Mouse (Mus musculus): ENCODE measurements around the gene Arhgap27. TPM values are rescaled to one million over a fixed set of nuclear protein-coding genes. Genes with fewer than 3 reads are reported as not detected.
A peak's percentile ranks its signal among the peaks of the same experiment; 100 is the strongest.

The Arhgap27 gene
- polyA plus RNA-seq, 1 experiment, result 47.3 TPM

GRCm38 (mm10) chr11:103364335-103364734 lies 843 bp upstream of the Arhgap27 start:
- Histone ChIP-seq H3K27ac (ENCODE audit: control insufficient read depth, insufficient read depth, low read depth, low read length, poor library complexity) (no peak overlapping the region), H3K4me3 (replicated peaks; ENCODE audit: control insufficient read depth, low read depth, low read length) (no peak overlapping the region), H3K4me1 (ENCODE audit: control insufficient read depth, insufficient read depth, low read length) (peaks cover 1% of the 10 kb centered on the region; the same call in 1 of the 2 replicates)
- TF ChIP-seq POLR2A (IDR thresholded peaks at IDR 0.05; ENCODE audit: borderline replicate concordance, control insufficient read depth, low read depth, low read length) (no peak), CTCF (IDR thresholded peaks at IDR 0.05; ENCODE audit: control insufficient read depth, insufficient read depth, low read length) (no peak)
- whole genome bisulfite sequencing, result 37% methylated on average over 5 of the region's 5 CpGs

- Histone ChIP-seq H3K4me3 (replicated peaks; ENCODE audit: control insufficient read depth, low read depth, low read length) (peak overlapping the region; percentile 52), H3K27ac (ENCODE audit: control insufficient read depth, insufficient read depth, low read depth, low read length, poor library complexity) (peak overlapping the region; percentile 76), H3K4me1 (ENCODE audit: control insufficient read depth, insufficient read depth, low read length) (peaks cover 1% of the 10 kb centered on the region; the same call in 1 of the 2 replicates)
- TF ChIP-seq CTCF (IDR thresholded peaks at IDR 0.05; ENCODE audit: control insufficient read depth, insufficient read depth, low read length) (no peak), POLR2A (IDR thresholded peaks at IDR 0.05; ENCODE audit: borderline replicate concordance, control insufficient read depth, low read depth, low read length) (no peak)
- WGBS, result under 1% methylated on average over 33 of the region's 33 CpGs
Observed at GRCm38 (mm10) chr11:103362521-103363181, 841 bp downstream of the Arhgap27 start.

GRCm38 (mm10) chr11:103362054-103362432 lies 1.4 kb downstream of the Arhgap27 start:
- TF ChIP-seq CTCF (IDR thresholded peaks at IDR 0.05; ENCODE audit: control insufficient read depth, insufficient read depth, low read length), result no peak
- TF ChIP-seq POLR2A (IDR thresholded peaks at IDR 0.05; ENCODE audit: borderline replicate concordance, control insufficient read depth, low read depth, low read length), result no peak
- 4% methylated on average over 13 of the region's 13 CpGs for WGBS
- Histone ChIP-seq H3K4me1 (ENCODE audit: control insufficient read depth, insufficient read depth, low read length) (peaks cover 3% of the 10 kb centered on the region; the same call in 1 of the 2 replicates), H3K4me3 (replicated peaks; ENCODE audit: control insufficient read depth, low read depth, low read length) (peak overlapping the region; percentile 52), H3K27ac (ENCODE audit: control insufficient read depth, insufficient read depth, low read depth, low read length, poor library complexity) (no peak overlapping the region)

DNA sequence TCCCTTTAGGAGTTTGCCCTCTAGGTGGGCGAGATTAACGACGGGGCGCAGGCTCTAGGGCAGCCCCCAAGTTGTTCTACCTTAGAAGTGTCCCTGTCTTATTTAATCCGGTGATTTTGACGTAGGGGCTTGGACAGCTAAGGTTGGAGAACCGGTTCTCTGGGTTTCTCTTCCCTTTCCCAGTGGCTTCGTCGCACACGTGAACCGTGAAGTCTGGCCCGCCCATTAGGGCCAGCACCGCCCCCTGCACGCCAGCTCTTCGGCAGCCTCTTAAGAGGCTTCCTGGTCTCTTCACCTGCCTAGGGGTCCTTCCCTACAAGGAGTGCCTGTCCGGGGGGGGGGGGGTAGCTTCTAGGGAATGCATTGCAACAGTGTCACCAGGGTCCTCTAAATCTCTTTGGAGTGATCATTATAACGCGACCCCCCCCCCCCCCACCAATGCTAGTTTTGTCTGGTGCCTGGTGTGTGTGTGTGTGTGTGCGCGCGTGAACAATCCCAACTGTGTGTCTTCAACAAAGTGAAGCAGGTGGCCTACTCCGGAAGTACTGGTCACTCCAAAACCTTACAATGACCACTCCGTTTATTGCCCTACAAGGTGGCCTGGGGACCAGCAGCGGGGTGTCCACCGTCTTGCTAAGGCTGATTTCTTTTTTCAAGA lies 2.0 kb downstream of the Arhgap27 start:
- Histone ChIP-seq H3K4me3 (replicated peaks; ENCODE audit: control insufficient read depth, low read depth, low read length) (peak overlapping the region; percentile 20), H3K27ac (ENCODE audit: control insufficient read depth, insufficient read depth, low read depth, low read length, poor library complexity) (0 out of 2 replicates have a peak overlapping the region, but pooled peaks have one; percentile 19), H3K4me1 (ENCODE audit: control insufficient read depth, insufficient read depth, low read length) (peaks cover 5% of the 10 kb centered on the region; the same call in 1 of the 2 replicates)
- WGBS, result 11% methylated on average over 25 of the region's 25 CpGs
- TF ChIP-seq CTCF (IDR thresholded peaks at IDR 0.05; ENCODE audit: control insufficient read depth, insufficient read depth, low read length) (no peak), POLR2A (IDR thresholded peaks at IDR 0.05; ENCODE audit: borderline replicate concordance, control insufficient read depth, low read depth, low read length) (no peak)

GRCm38 (mm10) chr11:103360661-103361081 lies 2.8 kb downstream of the Arhgap27 start:
- peaks cover 5% of the 10 kb centered on the region; the same call in 1 of the 2 replicates for H3K4me1 ChIP-seq (ENCODE audit: control insufficient read depth, insufficient read depth, low read length)
- 11% methylated on average over 48 of the region's 48 CpGs for WGBS
- peak overlapping the region; percentile 72 for H3K27ac ChIP-seq (ENCODE audit: control insufficient read depth, insufficient read depth, low read depth, low read length, poor library complexity)

GRCm38 (mm10) chr11:103359841-103360641 lies 3.5 kb downstream of the Arhgap27 start:
- Histone ChIP-seq H3K4me3 (replicated peaks; ENCODE audit: control insufficient read depth, low read depth, low read length) (peak overlapping the region; percentile 47), H3K4me1 (ENCODE audit: control insufficient read depth, insufficient read depth, low read length) (peaks cover 5% of the 10 kb centered on the region; the same call in 1 of the 2 replicates), H3K27ac (ENCODE audit: control insufficient read depth, insufficient read depth, low read depth, low read length, poor library complexity) (peak overlapping the region; percentile 72)
- TF ChIP-seq POLR2A (IDR thresholded peaks at IDR 0.05; ENCODE audit: borderline replicate concordance, control insufficient read depth, low read depth, low read length), result no peak
- TF ChIP-seq CTCF (IDR thresholded peaks at IDR 0.05; ENCODE audit: control insufficient read depth, insufficient read depth, low read length), result peak; percentile 67
- 8% methylated on average over 60 of the region's 60 CpGs for WGBS

More at GRCm38 (mm10) chr11:103360661-103361081, 2.8 kb downstream of the Arhgap27 start:
- H3K4me3 ChIP-seq (replicated peaks; ENCODE audit: control insufficient read depth, low read depth, low read length), result peak overlapping the region; percentile 47
- no peak for TF ChIP-seq CTCF (IDR thresholded peaks at IDR 0.05; ENCODE audit: control insufficient read depth, insufficient read depth, low read length)
- no peak for TF ChIP-seq POLR2A (IDR thresholded peaks at IDR 0.05; ENCODE audit: borderline replicate concordance, control insufficient read depth, low read depth, low read length)

GRCm38 (mm10) chr11:103359122-103359521 lies 4.4 kb downstream of the Arhgap27 start:
- Histone ChIP-seq H3K4me3 (replicated peaks; ENCODE audit: control insufficient read depth, low read depth, low read length) (peak overlapping the region; percentile 0), H3K27ac (ENCODE audit: control insufficient read depth, insufficient read depth, low read depth, low read length, poor library complexity) (peak overlapping the region; percentile 42), H3K4me1 (ENCODE audit: control insufficient read depth, insufficient read depth, low read length) (peaks cover 5% of the 10 kb centered on the region; the same call in 1 of the 2 replicates)
- TF ChIP-seq CTCF (IDR thresholded peaks at IDR 0.05; ENCODE audit: control insufficient read depth, insufficient read depth, low read length) (peak; percentile 87), POLR2A (IDR thresholded peaks at IDR 0.05; ENCODE audit: borderline replicate concordance, control insufficient read depth, low read depth, low read length) (peak; percentile 15; the same call in 1 of the 2 replicates)
- 15% methylated on average over 22 of the region's 22 CpGs for WGBS
